Mouse (Mus musculus): ENCODE measurements around the gene Ppef2.

The Ppef2 gene

DNA sequence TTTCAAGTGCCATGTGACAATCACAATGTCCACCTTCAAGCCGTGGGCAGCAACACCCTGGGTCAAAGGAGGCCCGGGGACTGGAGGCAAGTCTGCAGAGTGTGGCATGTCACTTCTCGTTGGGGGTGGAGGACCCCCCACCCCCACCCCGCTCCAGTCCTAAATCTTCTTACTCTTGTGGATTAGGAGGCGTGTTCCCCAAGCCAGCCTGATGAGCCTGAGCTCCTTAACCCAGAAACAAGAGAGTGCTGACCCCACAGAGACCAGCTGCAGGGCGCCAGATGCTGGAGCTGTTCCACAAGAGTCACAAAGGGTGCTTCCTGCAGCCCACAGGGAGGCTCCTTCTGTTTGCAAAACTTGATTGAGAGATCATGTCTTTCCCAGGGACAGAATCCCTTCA is at the start of gene Ppef2:
Gene Ppef2, minus strand, starts transcription at position 61 of the 400 bp plus-strand sequence.
- no peak for DNase-seq

DNA sequence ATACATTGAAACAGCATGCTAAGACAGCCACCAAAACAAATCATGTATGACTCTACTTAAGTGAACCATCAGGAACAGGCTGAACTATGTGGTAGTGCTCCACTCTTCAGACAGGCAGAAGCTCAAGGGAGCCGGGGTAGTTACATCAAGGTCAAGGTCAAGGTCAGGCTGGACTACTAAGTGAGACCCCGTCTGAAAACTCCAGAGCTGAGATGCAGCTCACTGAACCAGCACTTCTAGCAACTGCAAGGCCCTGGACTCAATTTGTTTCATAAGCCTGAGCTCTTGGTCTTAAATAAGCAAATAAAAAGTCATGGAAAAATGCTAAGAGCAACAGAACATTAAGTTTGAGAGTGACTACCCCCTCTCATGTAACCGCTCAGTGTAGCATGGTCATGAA is 48.2 kb upstream of the Ppef2 start:
- no peak for DNase-seq

DNA sequence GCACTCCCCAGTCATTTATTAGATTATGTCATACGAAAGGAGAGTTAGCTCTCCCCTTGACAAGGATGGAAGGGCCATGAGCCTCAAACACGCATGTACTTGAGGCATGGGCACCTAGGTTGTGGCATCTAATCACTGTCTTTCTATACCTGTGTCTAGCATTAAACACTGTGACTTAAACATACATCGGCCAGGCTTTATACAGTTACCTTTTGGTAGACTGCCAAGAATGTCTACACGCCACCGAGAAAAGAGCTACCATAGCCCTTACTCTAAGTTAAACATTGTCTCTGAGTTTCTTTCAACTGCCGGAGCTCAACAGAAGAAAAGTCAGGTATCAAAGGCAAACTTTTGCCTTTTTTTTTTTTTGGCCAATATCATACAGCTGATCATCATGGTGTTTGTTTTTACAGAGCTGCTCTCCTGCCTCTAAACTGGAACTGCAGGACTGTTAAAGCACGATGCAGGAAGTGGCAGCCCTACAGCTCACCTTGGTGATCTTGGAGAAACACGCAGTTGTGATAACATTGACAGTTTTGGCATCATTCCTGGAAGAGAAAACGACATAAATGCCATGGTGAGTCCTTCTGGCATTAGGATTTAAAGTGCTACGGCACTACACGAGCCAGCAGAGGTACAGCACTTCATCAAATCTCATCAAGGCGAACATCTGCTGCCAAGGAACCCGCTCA is 46.2 kb upstream of the Ppef2 start:
- no peak for DNase-seq

DNA sequence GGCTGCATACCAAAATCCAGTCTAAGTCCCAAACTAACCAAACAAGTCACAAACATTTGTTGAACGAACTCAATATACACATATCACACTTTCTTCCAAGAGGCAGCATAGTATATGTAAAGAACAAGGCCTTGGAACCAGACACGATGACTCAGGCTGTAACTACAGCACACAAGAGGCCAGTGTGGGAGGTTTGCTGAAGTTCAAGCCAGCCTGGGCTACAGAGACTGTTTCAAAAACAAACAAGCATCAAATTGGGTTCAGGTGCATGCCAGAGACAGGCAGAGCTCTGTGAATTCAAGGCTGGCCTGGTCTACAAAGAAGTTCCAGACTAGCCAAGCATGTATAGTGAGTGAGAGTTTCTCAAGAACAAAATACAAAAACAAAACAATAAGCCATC is 38.4 kb upstream of the Ppef2 start:
- DNase-seq = no peak

DNA sequence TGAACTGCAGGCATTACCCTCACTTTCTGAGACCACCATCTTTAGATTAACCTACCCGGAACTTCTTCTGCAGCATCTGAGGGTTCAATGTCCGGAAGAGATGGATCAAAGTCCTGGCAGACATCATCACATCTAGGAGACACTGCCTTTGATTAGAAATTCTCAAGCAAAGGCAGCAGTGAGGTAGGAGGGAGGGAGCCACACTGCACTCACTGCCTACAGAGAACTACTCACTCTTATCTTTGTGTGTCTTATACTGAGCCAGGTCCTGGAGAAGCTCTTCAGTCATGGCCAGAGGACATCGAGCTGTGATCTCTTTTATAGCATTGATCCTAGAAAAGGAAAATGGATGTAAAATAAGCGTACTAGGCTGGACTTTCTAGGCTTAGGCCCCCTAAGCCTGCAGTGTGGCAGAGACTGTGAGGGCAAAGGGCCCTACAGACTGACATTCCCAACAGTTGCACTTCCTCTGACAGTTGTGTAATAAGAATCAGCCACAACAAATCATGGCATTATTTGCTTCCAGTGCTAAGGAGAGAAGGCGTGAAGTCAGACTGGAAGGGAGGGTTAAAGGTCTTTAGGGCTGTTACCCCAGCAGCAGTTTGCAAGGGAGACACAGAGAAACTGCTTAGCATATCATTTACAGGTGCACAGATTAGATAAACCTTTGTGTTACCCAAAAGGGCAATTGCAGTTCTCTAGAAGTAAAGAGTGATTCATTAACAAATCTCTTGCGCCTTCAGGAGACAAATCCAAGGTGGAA is 35.8 kb upstream of the Ppef2 start:
- no peak for DNase-seq

DNA sequence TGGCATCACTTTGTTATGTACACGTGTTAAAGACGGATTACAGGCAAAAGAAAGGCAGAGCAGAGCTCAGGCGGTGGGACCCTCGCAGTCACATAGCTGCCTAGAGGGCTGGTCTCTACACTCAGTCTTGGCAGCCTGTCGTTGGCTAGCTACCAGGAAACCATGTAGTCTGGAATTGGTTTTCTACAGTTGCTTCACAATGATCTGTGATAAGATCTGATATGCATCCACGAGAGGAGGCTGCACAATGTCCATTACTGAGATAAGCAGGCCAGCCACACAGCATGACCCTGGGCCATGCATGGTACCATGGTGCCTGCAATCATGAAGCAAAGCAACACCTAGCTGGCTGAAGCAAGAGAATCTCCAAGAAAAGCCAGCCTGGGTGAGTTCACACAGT is 31.8 kb upstream of the Ppef2 start:
- DNase-seq = no peak

DNA sequence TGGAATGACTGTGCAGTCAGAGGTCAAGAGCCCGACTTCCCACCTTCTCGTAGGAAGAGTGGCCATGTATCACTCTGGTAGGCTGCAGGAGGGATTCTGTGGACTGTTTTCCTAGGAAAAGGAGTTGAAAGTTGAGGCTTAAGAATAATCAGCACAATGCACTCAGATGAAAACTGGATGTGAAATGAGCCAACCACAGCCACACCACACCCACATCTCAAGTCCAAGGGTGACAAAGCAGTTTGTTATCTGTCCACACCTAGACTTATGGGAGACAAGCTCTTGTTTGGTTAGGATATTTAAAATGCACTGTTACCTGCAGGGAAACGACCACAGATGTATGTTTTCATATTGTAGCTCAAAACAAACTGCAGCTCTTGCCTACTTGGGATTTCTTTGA is 27.0 kb upstream of the Ppef2 start:
- no peak for DNase-seq

DNA sequence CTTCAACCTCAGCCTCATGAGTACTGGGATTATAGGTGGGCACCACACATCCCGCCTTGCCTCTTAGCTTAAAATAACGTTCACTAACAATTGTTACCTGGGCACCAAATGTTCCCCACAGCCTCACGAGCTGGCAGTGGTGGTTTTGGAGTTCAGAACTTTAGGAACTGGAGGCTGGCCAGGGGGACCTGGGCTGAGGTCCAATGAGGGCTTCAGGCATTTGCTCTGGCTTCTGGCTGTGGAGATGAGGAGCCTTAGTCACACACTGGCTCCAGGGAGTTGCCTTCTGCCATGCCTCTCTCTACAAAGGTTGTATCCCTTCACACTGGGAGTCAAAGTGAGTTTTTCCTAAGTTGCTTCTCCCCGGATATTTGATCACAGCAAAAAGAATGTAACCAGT is 26.5 kb upstream of the Ppef2 start:
- DNase-seq = no peak

DNA sequence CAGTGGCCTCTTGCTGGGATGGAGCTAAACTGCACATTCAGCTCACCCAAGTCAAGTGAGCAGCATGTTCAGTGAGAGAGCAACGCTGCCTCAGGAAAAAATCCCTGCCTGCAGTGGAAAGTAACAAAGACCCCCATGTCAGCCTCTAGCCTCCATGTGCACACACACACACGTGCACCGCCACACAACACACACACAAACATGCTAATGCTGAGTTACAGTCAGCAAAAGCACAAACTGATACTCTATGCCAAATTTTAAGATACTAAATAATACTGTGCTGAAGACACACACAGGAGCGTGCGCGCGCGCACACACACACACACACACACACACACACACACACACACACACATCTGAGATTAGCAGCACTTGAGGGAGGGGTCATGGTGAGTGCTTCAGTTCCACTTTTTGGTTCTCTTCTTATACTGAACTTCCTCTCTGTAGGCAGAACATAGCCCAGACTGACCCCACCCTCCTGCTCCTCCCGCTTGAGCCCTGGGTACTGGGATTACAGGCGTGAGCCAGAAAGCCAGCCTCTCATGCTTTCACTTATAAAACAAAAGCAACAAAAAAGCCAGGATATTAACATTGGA is 23.0 kb upstream of the Ppef2 start:
- no peak for DNase-seq

DNA sequence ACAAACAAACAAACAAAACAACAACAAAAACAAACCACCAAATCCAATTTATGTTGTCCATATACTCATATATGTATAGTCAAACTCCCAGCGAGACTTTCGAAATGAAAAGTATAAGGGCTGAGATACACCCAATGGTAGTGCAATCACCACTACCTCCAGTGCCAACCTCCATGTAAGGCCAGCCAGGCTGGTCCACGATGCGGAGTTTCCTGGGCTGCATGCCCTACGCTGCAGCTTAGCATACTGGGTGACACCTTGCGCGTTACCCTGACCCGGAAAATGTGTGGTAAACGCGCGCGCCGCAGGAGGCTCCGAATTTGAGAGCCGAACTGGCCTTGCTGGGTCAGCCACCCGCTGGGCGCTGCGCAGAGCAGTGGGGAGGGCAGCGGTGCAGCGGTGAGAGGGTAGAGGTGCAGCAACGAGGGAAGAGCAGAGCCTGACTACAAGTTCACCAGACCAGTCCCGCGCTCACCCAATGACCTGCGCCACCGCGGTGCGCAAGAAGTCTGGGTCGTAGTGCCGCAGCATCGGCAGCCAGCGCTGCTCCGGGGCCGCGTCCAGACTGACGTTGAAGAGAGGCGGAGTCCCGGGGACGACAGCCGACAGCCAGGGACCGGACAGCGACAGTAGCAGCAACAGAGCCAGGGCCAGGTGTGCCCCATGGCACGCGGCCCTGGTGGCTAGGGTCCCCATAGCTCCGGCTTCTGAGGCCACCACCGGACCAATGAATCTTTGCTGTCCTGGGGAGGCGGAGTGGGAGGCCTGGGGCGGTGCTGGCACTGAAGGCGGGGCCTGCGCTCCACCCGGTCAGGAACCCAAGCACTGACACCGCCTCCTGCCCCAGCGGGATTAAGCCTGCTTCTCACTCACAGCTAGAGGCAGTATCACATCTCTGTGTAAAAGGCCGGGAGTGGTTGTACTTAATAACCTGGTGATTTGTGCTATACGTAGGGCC is 21.6 kb upstream of the Ppef2 start, which contains the start of gene Naaa:
Gene Naaa, minus strand, starts transcription at position 734 of the 958 bp plus-strand sequence.
- DNase-seq = peak; percentile 64

DNA sequence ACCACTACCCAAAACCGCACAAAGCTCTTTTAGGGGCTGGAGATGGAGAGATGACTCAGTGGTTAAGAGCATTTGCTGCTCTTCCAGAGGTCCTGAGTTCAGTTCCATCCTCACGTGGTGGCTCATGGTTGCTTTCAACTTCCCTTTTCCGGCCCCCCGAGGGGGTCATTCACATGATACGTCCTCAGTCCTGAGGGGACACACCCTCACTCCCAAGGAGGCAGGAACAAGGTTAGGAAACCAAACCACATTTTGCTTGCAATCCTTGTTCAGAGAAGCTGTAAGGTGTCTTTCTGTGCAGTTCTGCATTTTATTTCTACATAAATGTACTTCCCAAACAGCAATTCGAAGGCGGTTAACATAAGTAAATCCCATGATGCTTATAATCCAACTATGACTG is 14.4 kb upstream of the Ppef2 start:
- no peak for DNase-seq

DNA sequence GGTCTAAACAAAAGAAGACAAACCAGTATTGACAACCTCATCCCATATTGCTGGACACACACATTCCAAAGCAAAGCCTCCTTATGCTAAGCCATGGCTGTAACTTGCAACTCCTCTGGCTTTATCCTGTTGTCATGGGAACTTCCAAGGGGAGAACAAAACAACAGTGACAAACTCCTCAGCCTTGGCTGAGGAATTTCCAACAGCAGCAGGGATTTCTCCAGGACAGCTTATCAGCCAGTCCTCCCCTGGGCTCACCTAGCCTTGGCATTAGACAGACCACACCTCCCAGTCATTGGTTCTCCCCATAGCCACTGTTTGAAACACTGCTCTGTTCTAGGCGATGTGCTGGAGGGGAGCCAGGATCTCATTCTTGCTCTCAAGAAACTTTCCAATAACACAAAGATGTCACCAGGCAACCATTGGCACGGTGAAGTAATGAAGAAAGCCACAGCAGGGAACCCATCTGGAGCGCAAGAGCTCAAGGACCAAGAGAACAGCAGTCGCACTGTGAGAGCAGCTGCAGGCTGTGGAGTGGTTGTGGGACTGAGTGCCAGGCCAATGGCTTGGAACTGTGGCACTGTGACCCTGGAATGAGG is 7.8 kb upstream of the Ppef2 start:
- peak; percentile 81 for DNase-seq

DNA sequence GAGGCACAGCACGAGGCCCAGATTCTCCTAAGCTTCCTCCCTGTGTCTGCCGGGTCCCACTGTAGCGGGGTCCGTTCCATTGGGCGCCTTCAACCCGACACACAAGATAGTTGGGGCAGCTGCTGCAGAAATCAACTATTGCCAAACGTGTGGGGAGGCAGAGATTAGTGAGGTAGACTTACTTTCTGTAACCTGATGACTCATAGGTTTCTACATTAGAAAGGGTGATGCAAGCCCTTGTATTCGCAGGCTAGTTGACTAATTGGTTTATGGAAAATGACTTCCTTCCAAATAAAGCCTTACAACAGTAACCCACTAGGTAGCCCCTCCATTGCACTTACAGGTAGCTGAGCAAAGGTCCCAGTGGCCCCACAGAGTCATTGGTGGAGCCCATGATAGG is 6.6 kb upstream of the Ppef2 start:
- no peak for DNase-seq

DNA sequence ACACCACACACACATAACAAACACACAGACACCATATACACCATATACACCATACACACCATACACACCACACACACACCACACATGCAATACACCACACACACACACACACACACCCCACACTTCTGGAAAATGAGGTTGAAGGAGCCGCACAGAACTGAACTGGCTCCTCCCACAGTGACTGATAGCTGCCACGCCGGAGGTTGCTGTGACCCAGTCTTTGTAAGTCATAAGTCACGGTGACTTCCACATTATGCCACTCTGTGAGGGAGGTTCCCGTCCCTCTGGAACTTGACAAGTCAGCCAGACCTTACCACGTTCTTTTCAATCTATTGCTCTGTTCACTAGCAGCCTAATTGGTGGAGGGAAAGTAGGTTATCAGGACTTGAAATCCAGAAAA is 1.6 kb downstream of the Ppef2 start:
- DNase-seq = no peak

DNA sequence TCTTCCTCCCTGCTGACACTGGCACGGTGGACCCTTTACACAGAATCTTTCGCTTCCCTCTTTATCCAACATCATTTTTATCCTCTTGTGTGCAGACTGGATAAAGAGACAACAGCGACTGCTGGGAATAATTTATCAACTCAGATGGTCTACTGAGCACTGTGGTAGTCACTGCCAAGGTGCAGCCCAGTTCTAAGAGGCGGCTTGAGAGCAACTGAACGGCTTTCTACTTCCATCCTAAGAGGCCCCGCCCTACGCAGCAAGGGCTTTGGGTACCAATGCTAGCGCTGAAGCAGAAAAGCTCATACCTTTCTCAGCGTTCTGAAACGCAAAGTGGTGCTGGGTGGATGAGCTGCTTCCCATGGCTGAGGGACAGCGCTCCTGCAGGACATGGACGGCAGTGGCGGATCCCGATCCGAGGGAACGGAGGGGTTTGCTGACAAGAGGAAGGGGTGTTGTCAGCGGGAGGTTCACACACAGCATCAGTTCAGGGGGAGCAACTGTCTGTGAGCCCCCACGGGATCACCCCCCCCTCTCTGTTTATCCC is 3.2 kb downstream of the Ppef2 start:
- DNase-seq = peak; percentile 47

DNA sequence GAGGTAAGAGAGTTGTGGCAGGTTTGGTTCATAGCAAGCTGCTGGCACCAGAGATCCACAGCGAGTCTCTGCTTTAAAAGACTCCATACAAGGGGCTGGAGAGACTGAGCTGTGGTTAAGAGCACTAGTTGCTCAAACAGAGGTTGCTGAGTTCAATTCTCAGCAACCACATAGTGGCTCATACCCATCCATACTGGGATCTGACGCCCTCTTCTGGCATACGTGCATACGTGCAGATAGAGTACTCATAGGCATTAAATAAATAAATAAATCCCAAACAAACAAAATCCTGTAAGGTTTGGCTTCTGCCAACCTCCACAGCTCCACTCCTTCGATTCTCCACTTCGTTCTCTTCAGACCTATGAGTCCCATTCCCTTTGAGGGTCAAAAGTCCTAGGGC is 4.0 kb downstream of the Ppef2 start:
- no peak for DNase-seq

DNA sequence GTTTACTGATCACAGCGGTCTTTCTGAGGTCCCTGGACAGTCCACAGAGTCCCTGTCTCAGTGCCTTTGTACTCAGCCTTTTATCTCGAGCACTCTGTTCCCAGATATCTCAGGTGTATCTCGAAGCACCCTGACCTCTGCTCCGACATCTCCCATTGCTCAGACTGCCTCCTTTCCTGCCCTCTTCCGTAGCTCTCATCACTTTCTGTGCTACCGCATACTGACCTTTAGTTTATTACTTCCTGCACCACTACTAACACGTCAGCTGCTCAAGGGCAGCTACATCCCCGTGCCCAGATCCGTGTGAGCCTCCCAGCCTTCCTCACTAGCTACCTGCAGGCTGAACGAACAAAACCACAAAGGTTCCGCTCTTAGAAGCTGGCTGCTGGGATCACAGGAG is 7.5 kb downstream of the Ppef2 start:
- no peak for DNase-seq

DNA sequence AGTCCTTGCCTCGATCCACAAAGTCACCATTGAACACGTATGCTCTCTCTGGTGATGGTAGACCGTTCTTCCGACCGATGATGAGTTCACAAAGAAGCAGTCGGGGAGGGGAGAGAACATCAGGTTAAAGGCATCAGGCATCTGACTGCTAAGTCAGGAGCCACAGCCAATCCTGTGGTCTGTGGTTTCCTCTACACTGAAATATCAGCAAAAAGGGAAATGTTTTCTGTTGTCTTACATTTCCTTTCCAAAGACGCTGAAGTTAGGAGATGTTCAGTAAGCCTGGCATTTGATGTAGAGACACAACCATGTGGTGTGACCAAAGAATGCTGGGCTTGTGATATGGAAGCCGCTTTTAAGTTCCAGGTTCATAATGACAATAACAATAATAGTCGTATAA is 10.6 kb downstream of the Ppef2 start:
- no peak for DNase-seq

DNA sequence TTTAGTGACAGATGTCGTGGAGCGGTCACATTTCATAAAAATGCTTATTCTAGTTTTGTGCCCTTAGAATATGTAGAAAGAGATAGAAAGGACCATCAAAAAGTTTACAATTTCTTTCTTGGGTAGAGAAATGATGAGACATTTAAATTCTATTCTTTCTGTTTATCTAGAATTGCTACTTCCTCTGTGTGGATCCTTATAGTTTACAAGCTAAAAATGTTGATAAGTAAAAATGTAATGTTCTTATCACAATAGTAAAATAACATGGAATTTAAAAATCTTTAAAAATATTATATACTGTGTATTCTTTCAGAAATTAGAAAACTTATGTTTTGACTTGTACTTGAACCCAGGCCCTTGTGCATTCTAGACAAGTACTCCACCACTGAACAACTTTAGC is 11.2 kb downstream of the Ppef2 start:
- DNase-seq = no peak

DNA sequence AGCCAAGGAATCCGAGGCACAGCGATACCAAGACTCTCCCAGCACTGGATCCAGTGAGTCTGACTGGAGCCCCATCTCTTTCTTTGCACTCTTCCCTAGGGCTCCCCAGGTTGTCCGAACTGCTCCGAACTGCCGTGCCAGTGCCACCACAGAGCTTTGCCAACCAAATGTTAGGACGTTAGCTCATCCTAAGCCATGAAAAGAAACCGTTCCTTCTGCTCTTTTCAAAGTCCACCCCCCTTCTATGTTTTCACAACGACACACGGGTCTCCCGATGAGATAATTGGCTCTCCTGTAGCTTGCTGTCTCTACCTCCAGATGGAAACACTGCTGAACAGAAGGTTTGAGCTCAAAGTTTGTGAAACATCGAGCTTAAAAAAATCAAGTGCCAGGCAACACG is 15.3 kb downstream of the Ppef2 start:
- DNase-seq = no peak

DNA sequence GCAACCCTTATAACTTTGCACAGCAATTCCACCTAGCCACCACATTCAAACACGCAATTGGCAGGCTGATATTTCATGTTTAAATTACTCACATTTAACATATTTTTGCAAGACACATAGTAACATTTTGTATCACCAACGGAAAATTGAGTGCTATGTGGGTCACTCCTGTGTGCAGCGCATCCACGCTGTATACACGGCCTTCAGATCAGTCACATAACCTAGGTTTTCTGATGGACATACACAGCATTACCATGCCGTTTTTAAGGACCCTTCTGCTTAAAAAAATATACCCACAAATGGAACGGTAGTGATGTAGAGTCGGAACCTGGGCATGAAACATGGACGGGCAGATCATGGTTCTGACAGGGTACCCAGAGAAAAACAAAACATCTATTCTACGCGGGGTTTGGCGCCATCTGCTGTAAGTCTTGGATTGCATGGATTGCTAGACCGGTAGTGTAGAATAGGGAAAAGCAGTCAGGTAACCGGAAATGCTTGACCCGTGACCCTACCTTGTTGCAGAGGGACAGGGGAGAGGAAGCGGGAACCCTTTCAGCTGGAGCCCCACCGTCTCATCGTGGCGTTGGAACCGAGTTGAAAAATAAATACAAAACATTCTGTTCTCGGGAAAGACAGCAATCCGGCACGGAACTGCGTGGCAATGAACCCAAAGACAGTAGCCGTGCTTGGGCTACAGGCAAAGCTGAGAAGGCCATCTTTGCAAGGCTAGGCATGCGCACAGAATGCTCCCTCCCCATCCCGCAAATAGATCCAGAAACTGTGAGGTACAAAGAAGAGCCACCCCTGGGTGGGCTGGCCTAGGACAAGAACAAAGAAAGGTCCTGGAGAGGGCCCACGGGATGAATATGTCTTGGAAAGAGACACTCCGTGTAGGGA is 16.5 kb downstream of the Ppef2 start:
- DNase-seq = peak; percentile 71

All from right cerebral cortex, postnatal 14 days (tissue).